Mouse (Mus musculus) forebrain, embryonic 15.5 days (tissue): ENCODE results near the gene Slc34a2. TPM values are rescaled to one million over a fixed set of nuclear protein-coding genes. Genes with fewer than 3 reads are reported as not detected.
A peak's percentile ranks its signal among the peaks of the same experiment; 100 is the strongest.

ENCODE experiments used
- ATAC-seq: fragments of 200-750 bp; cut with Nextera tagmentation; replicated peaks from 2 replicates; pipeline ENCODE4 v1.8.0; 2017; ENCODE audit warnings: mild to moderate bottlenecking, moderate TSS enrichment, moderate library complexity
- H3K27ac ChIP-seq: fragments of 300-500 bp; sonication (generic); replicated peaks from 2 replicates; pipeline ENCODE4 v1.5.1; 2015; ENCODE audit warnings: mild to moderate bottlenecking, inconsistent platforms
- H3K27me3 ChIP-seq: fragments of 300-500 bp; sonication (generic); 2 replicates; pipeline ENCODE4 v1.6.1; 2015; ENCODE audit warnings: inconsistent platforms
- H3K36me3 ChIP-seq: fragments of 300-500 bp; sonication (generic); 2 replicates; pipeline ENCODE4 v1.6.1; 2015; ENCODE audit warnings: mild to moderate bottlenecking, inconsistent platforms
- H3K4me1 ChIP-seq: fragments of 300-500 bp; sonication (generic); 2 replicates; pipeline ENCODE4 v1.6.1; 2015; ENCODE audit warnings: inconsistent platforms
- H3K4me2 ChIP-seq: fragments of 300-500 bp; sonication (generic); replicated peaks from 2 replicates; pipeline ENCODE4 v1.6.1; 2015; ENCODE audit warnings: mild to moderate bottlenecking, inconsistent platforms
- H3K4me3 ChIP-seq: fragments of 300-500 bp; sonication (generic); 2 replicates; pipeline ENCODE4 v1.5.1; 2015; ENCODE audit warnings: mild to moderate bottlenecking, inconsistent platforms
- H3K9ac ChIP-seq: fragments of 300-500 bp; sonication (generic); replicated peaks from 2 replicates; pipeline ENCODE4 v1.6.1; 2015; ENCODE audit warnings: mild to moderate bottlenecking, inconsistent platforms
- H3K9me3 ChIP-seq: fragments of 300-500 bp; sonication (generic); 2 replicates; pipeline ENCODE4 v1.6.1; 2016; ENCODE audit warnings: inconsistent platforms
- WGBS: fragments of 180-500 bp; shearing (Covaris S2); methylation state at CpG from one replicate; pipeline ENCODE4 v1.1.7; 2015; ENCODE audit warnings: mixed read lengths; 5-methylcytosine and 5-hydroxymethylcytosine counted together
- polyA plus RNA-seq: library from polyadenylated mRNA; unstranded; fragments of >200 nt; fragmentation: Nextera tagmentation; extraction: Ambion mirVana; gene quantifications from 2 replicates; pipeline ENCODE4 v1.2.1, GENCODE M21; 2015

The Slc34a2 gene
- not detected in 2 replicates for polyA plus RNA-seq

GRCm38 (mm10) chr5:53037781-53038180, at the start of gene Slc34a2:
TSS of gene Slc34a2 (plus strand) at chr5:53038081.
- H3K9ac ChIP-seq: no peak within 1 kb of the TSS
- no peak for ATAC-seq
- WGBS: 98% methylated on average over 3 of the region's 3 CpGs
- no peaks in the 10 kb centered on the region for H3K4me1 ChIP-seq
- H3K27me3 ChIP-seq: no peaks in the 10 kb centered on the region
- no peak within 1 kb of the TSS for H3K4me3 ChIP-seq
- no peaks in the 10 kb centered on the region for H3K36me3 ChIP-seq
- H3K9me3 ChIP-seq: no peaks in the 10 kb centered on the region
- no peak within 1 kb of the TSS for H3K4me2 ChIP-seq
- no peak within 1 kb of the TSS for H3K27ac ChIP-seq

DNA sequence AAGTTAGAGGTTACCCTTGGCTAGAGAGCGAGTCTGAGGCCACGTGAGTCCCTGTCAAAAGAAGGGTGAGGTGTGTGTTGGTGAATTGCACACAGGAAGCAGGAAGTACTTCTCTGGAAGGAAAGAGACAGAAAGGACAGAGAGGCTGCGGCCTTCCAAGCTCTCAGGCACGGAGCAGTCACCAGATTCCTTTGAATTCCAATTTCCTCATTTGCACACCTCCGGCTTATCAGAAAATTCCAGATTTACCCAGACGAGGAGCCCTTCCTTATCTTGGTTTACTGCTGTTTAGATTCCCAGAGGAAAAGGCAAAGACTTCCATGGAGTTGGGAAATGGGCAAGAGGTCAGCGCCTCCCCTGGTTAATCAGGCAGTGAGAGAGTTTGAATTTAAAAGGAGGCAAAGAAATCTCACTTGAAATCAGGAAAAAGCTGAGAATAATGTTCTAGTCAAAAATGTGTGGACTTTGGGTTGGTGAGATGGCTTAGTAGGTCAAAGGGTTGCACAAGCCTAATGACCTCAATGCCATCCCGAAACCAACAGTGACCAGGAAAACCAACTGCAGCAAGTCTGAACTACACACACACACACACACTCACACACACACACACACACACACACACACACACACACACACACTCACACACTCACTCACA, 47.1 kb upstream of the Slc34a2 start:
- H3K4me1 ChIP-seq: no peaks in the 10 kb centered on the region
- H3K27ac ChIP-seq: no peak overlapping the region
- H3K4me3 ChIP-seq: no peak overlapping the region
- no peaks in the 10 kb centered on the region for H3K9me3 ChIP-seq
- H3K4me2 ChIP-seq: no peak overlapping the region
- H3K36me3 ChIP-seq: no peaks in the 10 kb centered on the region
- no peak overlapping the region for H3K9ac ChIP-seq
- ATAC-seq: no peak
- H3K27me3 ChIP-seq: no peaks in the 10 kb centered on the region
- WGBS: 88% methylated on average over 8 of the region's 8 CpGs

- ATAC-seq: no peak
- Histone ChIP-seq H3K4me3 (no peak overlapping the region), H3K36me3 (no peaks in the 10 kb centered on the region), H3K4me2 (no peak overlapping the region), H3K27me3 (no peaks in the 10 kb centered on the region), H3K27ac (no peak overlapping the region), H3K4me1 (peaks cover 5% of the 10 kb centered on the region; the same call in 1 of the 2 replicates), H3K9ac (no peak overlapping the region), H3K9me3 (no peaks in the 10 kb centered on the region)
- WGBS: 93% methylated on average over 11 of the region's 11 CpGs
These were observed 45.5 kb upstream of the Slc34a2 start for GRCm38 (mm10) chr5:52992210-52992897.

DNA sequence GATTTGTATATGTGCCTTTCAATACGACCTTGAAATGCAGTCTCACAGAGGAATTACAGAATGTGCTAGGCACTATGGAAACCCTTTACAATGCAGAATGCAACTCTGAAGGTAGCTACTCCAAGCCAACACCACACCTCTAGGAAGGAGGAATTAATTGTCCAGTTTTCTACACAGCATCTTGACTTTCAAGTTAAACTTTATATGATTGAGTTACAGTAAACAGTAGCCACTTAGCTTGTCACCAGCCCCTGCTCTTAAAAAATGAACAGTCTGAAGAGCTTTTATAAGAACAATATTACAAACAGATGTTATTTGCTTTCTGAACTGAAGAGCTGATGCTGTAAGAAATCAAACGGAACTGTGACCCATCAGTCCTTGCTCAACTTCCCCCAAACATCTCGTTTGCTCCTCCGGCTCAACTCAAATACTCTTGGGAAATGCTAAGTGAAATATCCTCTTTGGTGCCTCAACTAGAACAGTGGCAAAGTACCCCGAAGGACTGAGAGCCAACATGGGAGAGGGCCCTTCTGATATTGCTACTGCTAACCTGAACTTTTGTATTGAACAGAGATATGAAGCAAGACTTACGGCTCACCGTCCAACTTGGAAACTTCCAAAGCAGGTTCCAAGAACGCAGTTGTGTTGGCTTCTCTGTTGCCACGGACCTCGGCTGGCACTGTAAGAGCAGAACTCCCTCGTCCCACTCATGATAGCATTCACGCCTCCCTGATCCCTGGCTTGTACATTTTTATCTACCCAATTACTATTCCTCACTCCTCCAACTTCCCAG, 44.2 kb upstream of the Slc34a2 start:
- Histone ChIP-seq H3K27ac (no peak overlapping the region), H3K4me2 (no peak overlapping the region), H3K9me3 (no peaks in the 10 kb centered on the region), H3K4me1 (peaks cover 5% of the 10 kb centered on the region; the same call in 1 of the 2 replicates), H3K4me3 (no peak overlapping the region), H3K36me3 (no peaks in the 10 kb centered on the region), H3K9ac (no peak overlapping the region), H3K27me3 (no peaks in the 10 kb centered on the region)
- no peak for ATAC-seq
- WGBS: 89% methylated on average over 12 of the region's 12 CpGs

DNA sequence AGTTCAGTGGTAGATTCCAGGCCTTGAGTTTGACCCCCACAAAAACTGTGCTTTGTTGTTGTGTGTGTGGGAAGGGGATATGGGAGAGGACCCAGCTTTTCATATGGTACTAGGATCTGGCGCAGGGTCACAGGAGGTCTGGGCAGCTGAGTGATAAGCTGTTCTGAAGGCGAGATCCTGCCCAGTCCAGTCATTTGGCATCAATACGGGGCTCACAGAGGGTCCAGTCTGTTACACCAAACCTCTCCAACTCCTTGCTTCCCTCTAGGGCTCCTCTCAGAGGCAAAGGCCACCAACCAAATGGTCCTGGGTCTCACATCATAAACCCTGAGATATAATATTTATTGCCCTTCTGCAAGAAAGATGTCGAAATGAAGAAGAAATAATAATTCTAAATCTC, 42.4 kb upstream of the Slc34a2 start:
- Histone ChIP-seq H3K4me3 (no peak overlapping the region), H3K4me2 (no peak overlapping the region), H3K4me1 (peaks cover 5% of the 10 kb centered on the region; the same call in 1 of the 2 replicates), H3K9me3 (no peaks in the 10 kb centered on the region), H3K27me3 (no peaks in the 10 kb centered on the region), H3K27ac (no peak overlapping the region), H3K9ac (no peak overlapping the region), H3K36me3 (no peaks in the 10 kb centered on the region)
- 89% methylated on average over 4 of the region's 4 CpGs for WGBS
- no peak for ATAC-seq

DNA sequence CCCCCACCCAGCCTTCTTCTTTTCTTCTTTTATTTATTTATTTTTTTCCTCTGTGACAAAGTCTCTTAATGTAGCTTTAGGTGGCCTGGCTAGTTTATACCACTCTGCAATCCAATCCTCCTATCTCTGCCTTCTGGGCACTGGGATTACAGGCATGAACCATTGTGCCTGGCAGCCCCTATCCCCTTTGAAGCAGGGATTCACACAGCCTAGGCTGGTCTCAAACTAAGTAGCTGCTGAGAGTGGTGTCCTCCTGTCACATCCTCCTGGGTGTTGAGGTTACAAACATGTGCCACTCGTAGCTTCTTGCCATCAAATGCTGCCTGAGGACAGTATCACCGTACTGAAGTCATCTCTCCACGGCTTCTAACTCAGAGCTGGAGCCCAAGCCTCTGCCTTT, 41.7 kb upstream of the Slc34a2 start:
- Histone ChIP-seq H3K4me2 (no peak overlapping the region), H3K4me3 (no peak overlapping the region), H3K4me1 (peaks cover 5% of the 10 kb centered on the region; the same call in 1 of the 2 replicates), H3K27me3 (no peaks in the 10 kb centered on the region), H3K9ac (no peak overlapping the region), H3K27ac (no peak overlapping the region), H3K36me3 (no peaks in the 10 kb centered on the region), H3K9me3 (no peaks in the 10 kb centered on the region)
- WGBS: 10% methylated on average over 3 of the region's 3 CpGs
- ATAC-seq: no peak

- Histone ChIP-seq H3K4me2 (no peak overlapping the region), H3K9me3 (no peaks in the 10 kb centered on the region), H3K27me3 (no peaks in the 10 kb centered on the region), H3K9ac (no peak overlapping the region), H3K27ac (no peak overlapping the region), H3K4me3 (no peak overlapping the region), H3K36me3 (no peaks in the 10 kb centered on the region), H3K4me1 (peaks cover 5% of the 10 kb centered on the region; the same call in 1 of the 2 replicates)
- peak; percentile 13; the same call in 1 of the 2 replicates for ATAC-seq
- WGBS: 3% methylated on average over 8 of the region's 8 CpGs
These were observed 41.3 kb upstream of the Slc34a2 start for GRCm38 (mm10) chr5:52996601-52997000.

DNA sequence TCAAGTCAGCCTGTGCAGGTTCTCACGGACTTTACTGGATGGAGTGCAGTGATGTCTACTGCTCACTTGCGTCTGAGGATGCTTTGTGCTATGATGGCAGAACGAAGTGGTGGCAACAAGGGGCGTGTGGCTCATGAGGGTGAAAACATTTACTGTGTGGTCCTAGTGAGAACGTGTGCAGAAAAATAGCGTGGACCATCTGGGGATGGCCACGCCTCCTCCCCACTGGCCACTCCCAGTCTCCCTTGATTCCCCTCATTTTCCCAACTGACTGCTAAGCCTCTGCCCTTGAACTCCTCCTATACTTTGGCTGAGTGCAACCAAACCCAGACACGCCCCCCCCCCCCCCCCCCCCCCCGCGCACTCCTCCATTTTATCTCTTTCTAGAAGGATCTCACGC, 40.8 kb upstream of the Slc34a2 start:
- Histone ChIP-seq H3K36me3 (no peaks in the 10 kb centered on the region), H3K4me1 (peaks cover 5% of the 10 kb centered on the region; the same call in 1 of the 2 replicates), H3K9me3 (no peaks in the 10 kb centered on the region), H3K4me3 (no peak overlapping the region), H3K9ac (no peak overlapping the region), H3K4me2 (no peak overlapping the region), H3K27ac (no peak overlapping the region), H3K27me3 (no peaks in the 10 kb centered on the region)
- peak; percentile 35; the same call in 1 of the 2 replicates for ATAC-seq
- WGBS: 64% methylated on average over 9 of the region's 11 CpGs

- H3K27ac ChIP-seq: no peak overlapping the region
- H3K27me3 ChIP-seq: no peaks in the 10 kb centered on the region
- ATAC-seq: no peak
- no peaks in the 10 kb centered on the region for H3K9me3 ChIP-seq
- no peak overlapping the region for H3K4me2 ChIP-seq
- no peak overlapping the region for H3K9ac ChIP-seq
- no peaks in the 10 kb centered on the region for H3K36me3 ChIP-seq
- WGBS: 90% methylated on average over 6 of the region's 6 CpGs
- H3K4me1 ChIP-seq: peaks cover 5% of the 10 kb centered on the region; the same call in 1 of the 2 replicates
- H3K4me3 ChIP-seq: no peak overlapping the region
These were observed 39.7 kb upstream of the Slc34a2 start for GRCm38 (mm10) chr5:52998097-52998760.

GRCm38 (mm10) chr5:53000169-53000872, 37.6 kb upstream of the Slc34a2 start:
- H3K4me1 ChIP-seq: peaks cover 5% of the 10 kb centered on the region; the same call in 1 of the 2 replicates
- no peak for ATAC-seq
- 48% methylated on average over 5 of the region's 5 CpGs for WGBS
- H3K4me3 ChIP-seq: no peak overlapping the region
- no peaks in the 10 kb centered on the region for H3K36me3 ChIP-seq
- H3K27me3 ChIP-seq: no peaks in the 10 kb centered on the region
- H3K4me2 ChIP-seq: no peak overlapping the region
- H3K9me3 ChIP-seq: no peaks in the 10 kb centered on the region
- no peak overlapping the region for H3K9ac ChIP-seq
- H3K27ac ChIP-seq: no peak overlapping the region

DNA sequence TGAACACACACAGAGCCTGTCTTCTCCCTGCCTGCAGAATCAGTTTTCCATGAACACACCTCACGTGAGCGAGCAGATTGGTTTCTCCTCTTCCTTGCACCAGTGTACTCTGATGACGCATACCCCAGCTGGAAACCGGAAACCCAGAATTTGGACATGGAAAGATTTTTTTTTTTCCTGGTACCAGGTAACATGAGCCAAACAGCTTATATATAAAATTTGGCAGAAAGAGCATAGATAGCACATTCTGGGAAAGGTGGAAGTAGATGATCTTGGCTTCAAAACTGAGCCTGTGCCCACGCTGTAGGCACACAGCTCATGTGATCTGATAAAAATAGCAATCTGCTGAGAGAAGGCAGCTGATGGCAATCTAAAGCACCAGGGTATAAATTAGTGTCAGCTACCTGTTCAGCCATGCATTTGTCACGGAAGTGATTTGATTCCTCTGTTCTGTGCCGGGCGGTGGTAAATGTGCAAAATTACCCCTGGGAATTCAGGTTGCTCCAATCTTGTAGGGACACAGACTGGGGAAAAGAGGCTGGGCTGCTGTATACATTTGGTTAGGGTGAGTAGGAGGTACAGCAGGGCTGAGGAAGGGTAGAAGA, 35.2 kb upstream of the Slc34a2 start:
- Histone ChIP-seq H3K4me2 (no peak overlapping the region), H3K4me3 (no peak overlapping the region), H3K36me3 (no peaks in the 10 kb centered on the region), H3K9ac (no peak overlapping the region), H3K4me1 (no peaks in the 10 kb centered on the region), H3K9me3 (no peaks in the 10 kb centered on the region), H3K27me3 (no peaks in the 10 kb centered on the region), H3K27ac (0 out of 2 replicates have a peak overlapping the region, but pooled peaks have one; percentile 17)
- 82% methylated on average over 8 of the region's 8 CpGs for WGBS
- peak; percentile 48; the same call in 1 of the 2 replicates for ATAC-seq
